Mouse (Mus musculus) CH12.LX (cell line): ENCODE measurements around the gene Olfr1261. TPM values are rescaled to one million over a fixed set of nuclear protein-coding genes. Genes with fewer than 3 reads are reported as not detected.

Source experiments
- DNase-seq: peaks from one replicate; pipeline ENCODE4 v3.0.0-alpha.2; 2013; ENCODE audit errors: extremely low read depth
- H3K27ac ChIP-seq: 2 replicates; pipeline ENCODE4 v1.5.1; 2012; ENCODE audit warnings: low read depth, mild to moderate bottlenecking, control low read depth, moderate library complexity; ENCODE audit not compliant: insufficient read depth
- H3K27me3 ChIP-seq: replicated peaks from 2 replicates; pipeline ENCODE3; 2012; ENCODE audit warnings: inconsistent platforms
- H3K36me3 ChIP-seq, 2 experiments: replicated peaks in 1 of 2; 2 replicates each; pipeline versions ENCODE3 to v1.6.1; 2012; ENCODE audit warnings: inconsistent platforms in 1 of 2, low read length in 1 of 2, mild to moderate bottlenecking in 1 of 2, mixed read lengths in 1 of 2, moderate library complexity in 1 of 2; ENCODE audit not compliant: control insufficient read depth in 1 of 2, insufficient read depth in 1 of 2
- H3K4me1 ChIP-seq, 2 experiments: 2 replicates each; pipeline ENCODE4 v1.6.1; 2012; ENCODE audit warnings: inconsistent platforms in 1 of 2, moderate library complexity in 1 of 2; ENCODE audit not compliant: insufficient read depth in 2 of 2, control insufficient read depth in 1 of 2
- H3K4me2 ChIP-seq: 2 replicates; pipeline ENCODE4 v1.6.1; 2012; ENCODE audit warnings: low read depth, mild to moderate bottlenecking, control low read depth; ENCODE audit not compliant: poor library complexity, insufficient read depth, severe bottlenecking
- H3K4me3 ChIP-seq, 3 experiments: fragments of 150-350 bp in 1 of 3; sonication (generic) in 1 of 3; replicated peaks in 1 of 3; 2 replicates each; pipeline versions ENCODE3 to v1.5.1; 2011 to 2012; ENCODE audit warnings: low read depth in 2 of 3, low read length in 2 of 3, mild to moderate bottlenecking in 2 of 3, moderate library complexity in 2 of 3, control low read depth in 1 of 3, improper control_type of control experiment in 1 of 3, inconsistent platforms in 1 of 3, mixed read lengths in 1 of 3; ENCODE audit not compliant: poor library complexity in 1 of 3
- H3K79me2 ChIP-seq: replicated peaks from 2 replicates; pipeline ENCODE4 v1.6.1; 2012; ENCODE audit warnings: mild to moderate bottlenecking, moderate library complexity; ENCODE audit not compliant: control insufficient read depth, poor library complexity, insufficient read depth, severe bottlenecking; ENCODE audit errors: extremely low read depth
- H3K9ac ChIP-seq: 2 replicates; pipeline ENCODE4 v1.6.1; 2012; ENCODE audit warnings: low read depth, mild to moderate bottlenecking, control low read depth, moderate library complexity; ENCODE audit not compliant: insufficient read depth
- H3K9me3 ChIP-seq: replicated peaks from 2 replicates; pipeline ENCODE3; 2012; ENCODE audit warnings: low read length, inconsistent platforms, mixed read lengths
- BHLHE40 ChIP-seq: IDR thresholded peaks from 2 replicates; pipeline ENCODE4 v1.6.1; 2011; ENCODE audit warnings: mild to moderate bottlenecking, low read depth, low read length, improper control_type of control experiment
- CHD1 ChIP-seq: IDR thresholded peaks from 2 replicates; pipeline ENCODE4 v1.6.1; 2012; ENCODE audit warnings: low read depth, low read length, improper control_type of control experiment, inconsistent platforms
- CTCF ChIP-seq, 2 experiments: IDR thresholded peaks in 1 of 2; conservative IDR thresholded peaks in 1 of 2; 2 replicates each; pipeline ENCODE4 v1.5.1; 2011 to 2012; ENCODE audit warnings: low read depth in 2 of 2, low read length in 2 of 2, improper control_type of control experiment in 1 of 2, inconsistent platforms in 1 of 2, mild to moderate bottlenecking in 1 of 2, moderate library complexity in 1 of 2
- ELF1 ChIP-seq: IDR thresholded peaks from 2 replicates; pipeline ENCODE4 v1.6.1; 2014; ENCODE audit warnings: low read depth, mild to moderate bottlenecking, inconsistent platforms, low read length, improper control_type of control experiment
- EP300 ChIP-seq: IDR thresholded peaks from 2 replicates; pipeline ENCODE4 v1.6.1; 2011; ENCODE audit warnings: low read length, improper control_type of control experiment
- ETS1 ChIP-seq: conservative IDR thresholded peaks from 2 replicates; pipeline ENCODE4 v1.6.1; 2012; ENCODE audit warnings: low read depth, mild to moderate bottlenecking, inconsistent platforms, low read length, improper control_type of control experiment, moderate library complexity
- IRF4 ChIP-seq: IDR thresholded peaks from 2 replicates; pipeline ENCODE4 v1.6.1; 2014; ENCODE audit warnings: low read depth, mild to moderate bottlenecking, inconsistent platforms, low read length, improper control_type of control experiment
- JUN ChIP-seq: IDR thresholded peaks from 2 replicates; pipeline ENCODE4 v1.6.1; 2011; ENCODE audit warnings: low read depth, mild to moderate bottlenecking, low read length, improper control_type of control experiment, moderate library complexity; ENCODE audit not compliant: insufficient read depth
- JUND ChIP-seq: conservative IDR thresholded peaks from 2 replicates; pipeline ENCODE4 v1.6.1; 2011; ENCODE audit warnings: low read depth, low read length, improper control_type of control experiment
- KAT2A ChIP-seq: IDR thresholded peaks from 2 replicates; pipeline ENCODE4 v1.6.1; 2012; ENCODE audit warnings: low read length, improper control_type of control experiment, inconsistent platforms; ENCODE audit not compliant: insufficient replicate concordance
- MAFK ChIP-seq: IDR thresholded peaks from 2 replicates; pipeline ENCODE4 v1.6.1; 2011; ENCODE audit warnings: low read length, improper control_type of control experiment; ENCODE audit not compliant: insufficient replicate concordance
- MAZ ChIP-seq: IDR thresholded peaks from 2 replicates; pipeline ENCODE4 v1.6.1; 2012; ENCODE audit warnings: low read depth, mild to moderate bottlenecking, inconsistent platforms, low read length, improper control_type of control experiment, moderate library complexity
- MXI1 ChIP-seq: IDR thresholded peaks from 2 replicates; pipeline ENCODE4 v1.6.1; 2011; ENCODE audit warnings: mild to moderate bottlenecking, low read depth, low read length, improper control_type of control experiment
- MYC ChIP-seq: IDR thresholded peaks from 2 replicates; pipeline ENCODE4 v1.6.1; 2011; ENCODE audit warnings: low read depth, mild to moderate bottlenecking, improper control_type of control experiment, low read length
- NELFE ChIP-seq: IDR thresholded peaks from 2 replicates; pipeline ENCODE4 v1.6.1; 2011; ENCODE audit warnings: low read depth, low read length, improper control_type of control experiment
- SIN3A ChIP-seq: IDR thresholded peaks from 2 replicates; pipeline ENCODE4 v1.6.1; 2012; ENCODE audit warnings: low read length, improper control_type of control experiment, inconsistent platforms
- SMC3 ChIP-seq: IDR thresholded peaks from 2 replicates; pipeline ENCODE4 v1.6.1; 2011; ENCODE audit warnings: low read depth, low read length, improper control_type of control experiment
- TBP ChIP-seq: conservative IDR thresholded peaks from 2 replicates; pipeline ENCODE4 v1.6.1; 2011; ENCODE audit warnings: low read depth, low read length, improper control_type of control experiment
- TCF12 ChIP-seq: IDR thresholded peaks from 2 replicates; pipeline ENCODE4 v1.6.1; 2014; ENCODE audit warnings: low read depth, mild to moderate bottlenecking, inconsistent platforms, low read length, improper control_type of control experiment
- USF2 ChIP-seq: conservative IDR thresholded peaks from 2 replicates; pipeline ENCODE4 v1.6.1; 2011; ENCODE audit warnings: low read depth, low read length, improper control_type of control experiment
- dilution Hi-C: fragments of 300-500 bp; cut with MboI; formaldehyde crosslinking; loops from 2 replicates; pipeline ENCODE4 v1.14.3; 2020; ENCODE audit warnings: low sequenced_read_pairs; ENCODE audit not compliant: extremely low pct_unique_long_range_greater_than_20kb, extremely low pct_ligation_motif_present
- in situ Hi-C: fragments of 300-500 bp; cut with MboI; formaldehyde crosslinking; loops from 3 replicates; pipeline ENCODE4 v1.14.3; 2019; ENCODE audit warnings: low sequenced_read_pairs, low pct_ligation_motif_present, low pct_unique_long_range_greater_than_20kb, mixed read lengths
- polyA plus RNA-seq: library from polyadenylated mRNA; unstranded; fragments of >175 nt; gene quantifications from 2 replicates; pipeline ENCODE4 v1.2.1, GENCODE M21; 2012; ENCODE audit warnings: low read depth; ENCODE audit not compliant: insufficient read length
- total RNA-seq, 2 experiments: library from RNA; depleted of rRNA; stranded (reverse); fragments of 300-350 nt in 1 of 2; fragments of >200 nt in 1 of 2; gene quantifications; 2 replicates each; pipeline ENCODE4 v1.2.3; 2012 to 2014

Gene Olfr1261
- total and polyA plus RNA-seq, 3 experiments, result not detected

- H3K4me1 ChIP-seq, result peaks cover 0 to 7% of the 10 kb centered on the region in 2 experiments; a peak in 1 of 4 replicates
- no peak within 1 kb of the TSS for H3K9ac ChIP-seq
- dilution Hi-C loops, result no loop called here
- no peak within 1 kb of the TSS for H3K27ac ChIP-seq
- DNase-seq, result no peak
- H3K79me2 ChIP-seq, result no peaks in the 10 kb centered on the region
- no peaks in the 10 kb centered on the region for H3K36me3 ChIP-seq
- no peaks in the 10 kb centered on the region for H3K27me3 ChIP-seq
- H3K9me3 ChIP-seq, result no peaks in the 10 kb centered on the region
- in situ Hi-C loops, result no loop called here
- TF ChIP-seq SMC3, result no peak
- TF ChIP-seq TCF12, result no peak
- no peak for TF ChIP-seq IRF4
- no peak for TF ChIP-seq CTCF (conservative IDR thresholded peaks at IDR 0.05 in 1 of 2, IDR thresholded peaks at IDR 0.05 in 1 of 2; ENCODE audit: low read depth in 2 of 2, low read length in 2 of 2)
- no peak for TF ChIP-seq MXI1
- TF ChIP-seq JUN, result no peak
- TF ChIP-seq ETS1, result no peak
- no peak for TF ChIP-seq MAFK
- no peak for TF ChIP-seq SIN3A
- no peak for TF ChIP-seq MYC
- no peak for TF ChIP-seq NELFE
- TF ChIP-seq KAT2A, result no peak
- TF ChIP-seq JUND, result no peak
- TF ChIP-seq EP300, result no peak
- no peak for TF ChIP-seq CHD1
- TF ChIP-seq TBP, result no peak
- no peak for TF ChIP-seq ELF1
- no peak within 1 kb of the TSS for H3K4me2 ChIP-seq
- no peak within 1 kb of the TSS for H3K4me3 ChIP-seq
Observed at GRCm38 (mm10) chr2:90025477-90025876, 34.5 kb downstream of the Olfr1261 start, which contains the start of gene Olfr1264. Olfr1264 (minus strand) TSS chr2:90025577.

GRCm38 (mm10) chr2:90035037-90035436 is 44.0 kb downstream of the Olfr1261 start, which contains the start of gene Olfr1265:
Olfr1265 (plus strand) TSS chr2:90035337.
- no peak within 1 kb of the TSS for H3K9ac ChIP-seq
- TF ChIP-seq MAZ, result no peak
- TF ChIP-seq BHLHE40, result no peak
- no peak for TF ChIP-seq MAFK
- TF ChIP-seq USF2, result no peak
- TF ChIP-seq IRF4, result no peak
- no peak for TF ChIP-seq ETS1
- no peak for TF ChIP-seq TCF12

More at GRCm38 (mm10) chr2:90035037-90035436, 44.0 kb downstream of the Olfr1261 start, which contains the start of gene Olfr1265:
- Histone ChIP-seq H3K4me3 (no peak within 1 kb of the TSS), H3K36me3 (no peaks in the 10 kb centered on the region), H3K27ac (no peak within 1 kb of the TSS), H3K4me2 (no peak within 1 kb of the TSS), H3K27me3 (no peaks in the 10 kb centered on the region), H3K4me1 (no peaks in the 10 kb centered on the region), H3K79me2 (no peaks in the 10 kb centered on the region), H3K9me3 (no peaks in the 10 kb centered on the region)
- in situ Hi-C loops, result no loop called here
- no peak for DNase-seq
- dilution Hi-C loops, result no loop called here

Other genes starting within 250 kb of the Olfr1261 start
- not detected in 2 replicates for gene Olfr1253, start 234.1 kb upstream of the Olfr1261 start, total RNA-seq (2012; rRNA removed)
- gene Olfr1253, start 234.1 kb upstream of the Olfr1261 start, total RNA-seq (2014; rRNA removed), result not detected in 2 replicates
- gene Olfr1253, start 234.1 kb upstream of the Olfr1261 start, polyA plus RNA-seq, result not detected in 2 replicates
- gene Olfr1254, start 197.6 kb upstream of the Olfr1261 start, total RNA-seq (2012; rRNA removed), result not detected in 2 replicates
- not detected in 2 replicates for gene Olfr1254, start 197.6 kb upstream of the Olfr1261 start, total RNA-seq (2014; rRNA removed)
- gene Olfr1254, start 197.6 kb upstream of the Olfr1261 start, polyA plus RNA-seq, result not detected in 2 replicates
- gene Olfr1255, start 179.2 kb upstream of the Olfr1261 start, total RNA-seq (2012; rRNA removed), result not detected in 2 replicates
- not detected in 2 replicates for gene Olfr1255, start 179.2 kb upstream of the Olfr1261 start, total RNA-seq (2014; rRNA removed)
- not detected in 2 replicates for gene Olfr1255, start 179.2 kb upstream of the Olfr1261 start, polyA plus RNA-seq
- gene Olfr1256, start 149.7 kb upstream of the Olfr1261 start, total RNA-seq (2012; rRNA removed), result not detected in 2 replicates
- not detected in 2 replicates for gene Olfr1256, start 149.7 kb upstream of the Olfr1261 start, total RNA-seq (2014; rRNA removed)
- gene Olfr1256, start 149.7 kb upstream of the Olfr1261 start, polyA plus RNA-seq, result not detected in 2 replicates
- gene Olfr48, start 143.0 kb upstream of the Olfr1261 start, total RNA-seq (2012; rRNA removed), result not detected in 2 replicates
- gene Olfr48, start 143.0 kb upstream of the Olfr1261 start, total RNA-seq (2014; rRNA removed), result not detected in 2 replicates
- gene Olfr48, start 143.0 kb upstream of the Olfr1261 start, polyA plus RNA-seq, result not detected in 2 replicates
- not detected in 2 replicates for gene Olfr1257, start 112.8 kb upstream of the Olfr1261 start, total RNA-seq (2012; rRNA removed)
- gene Olfr1257, start 112.8 kb upstream of the Olfr1261 start, total RNA-seq (2014; rRNA removed), result not detected in 2 replicates
- gene Olfr1257, start 112.8 kb upstream of the Olfr1261 start, polyA plus RNA-seq, result not detected in 2 replicates
- gene Olfr1258, start 63.9 kb upstream of the Olfr1261 start, total RNA-seq (2012; rRNA removed), result not detected in 2 replicates
- not detected in 2 replicates for gene Olfr1258, start 63.9 kb upstream of the Olfr1261 start, total RNA-seq (2014; rRNA removed)
- not detected in 2 replicates for gene Olfr1258, start 63.9 kb upstream of the Olfr1261 start, polyA plus RNA-seq
- gene Olfr1259, start 42.6 kb upstream of the Olfr1261 start, total RNA-seq (2012; rRNA removed), result 0.21 and 0.34 TPM in 2 replicates
- gene Olfr1259, start 42.6 kb upstream of the Olfr1261 start, total RNA-seq (2014; rRNA removed), result not detected in 2 replicates
- not detected in 2 replicates for gene Olfr1259, start 42.6 kb upstream of the Olfr1261 start, polyA plus RNA-seq
- gene Olfr1260, start 16.9 kb upstream of the Olfr1261 start, total RNA-seq (2012; rRNA removed), result not detected in 2 replicates
- not detected in 2 replicates for gene Olfr1260, start 16.9 kb upstream of the Olfr1261 start, total RNA-seq (2014; rRNA removed)
- gene Olfr1260, start 16.9 kb upstream of the Olfr1261 start, polyA plus RNA-seq, result not detected in 2 replicates
- not detected in 2 replicates for gene Olfr1262, start 8.9 kb downstream of the Olfr1261 start, total RNA-seq (2012; rRNA removed)
- not detected in 2 replicates for gene Olfr1262, start 8.9 kb downstream of the Olfr1261 start, total RNA-seq (2014; rRNA removed)
- not detected in 2 replicates for gene Olfr1262, start 8.9 kb downstream of the Olfr1261 start, polyA plus RNA-seq
- not detected in 2 replicates for gene Olfr1263, start 20.9 kb downstream of the Olfr1261 start, total RNA-seq (2012; rRNA removed)
- gene Olfr1263, start 20.9 kb downstream of the Olfr1261 start, total RNA-seq (2014; rRNA removed), result not detected in 2 replicates
- not detected in 2 replicates for gene Olfr1263, start 20.9 kb downstream of the Olfr1261 start, polyA plus RNA-seq
- not detected in 2 replicates for gene Olfr1264, start 34.4 kb downstream of the Olfr1261 start, total RNA-seq (2012; rRNA removed)
- gene Olfr1264, start 34.4 kb downstream of the Olfr1261 start, total RNA-seq (2014; rRNA removed), result not detected in 2 replicates
- gene Olfr1264, start 34.4 kb downstream of the Olfr1261 start, polyA plus RNA-seq, result not detected in 2 replicates
- gene Olfr1265, start 44.1 kb downstream of the Olfr1261 start, total RNA-seq (2012; rRNA removed), result not detected in 2 replicates
- not detected in 2 replicates for gene Olfr1265, start 44.1 kb downstream of the Olfr1261 start, total RNA-seq (2014; rRNA removed)
- gene Olfr1265, start 44.1 kb downstream of the Olfr1261 start, polyA plus RNA-seq, result not detected in 2 replicates
- not detected in 2 replicates for gene Olfr140, start 72.4 kb downstream of the Olfr1261 start, total RNA-seq (2012; rRNA removed)
- not detected in 2 replicates for gene Olfr140, start 72.4 kb downstream of the Olfr1261 start, total RNA-seq (2014; rRNA removed)
- not detected in 2 replicates for gene Olfr140, start 72.4 kb downstream of the Olfr1261 start, polyA plus RNA-seq
- not detected in 2 replicates for gene Olfr1269, start 130.2 kb downstream of the Olfr1261 start, total RNA-seq (2012; rRNA removed)
- gene Olfr1269, start 130.2 kb downstream of the Olfr1261 start, total RNA-seq (2014; rRNA removed), result not detected in 2 replicates
- gene Olfr1269, start 130.2 kb downstream of the Olfr1261 start, polyA plus RNA-seq, result not detected in 2 replicates
- gene Olfr32, start 151.1 kb downstream of the Olfr1261 start, total RNA-seq (2012; rRNA removed), result not detected in 2 replicates
- not detected in 2 replicates for gene Olfr32, start 151.1 kb downstream of the Olfr1261 start, total RNA-seq (2014; rRNA removed)
- gene Olfr32, start 151.1 kb downstream of the Olfr1261 start, polyA plus RNA-seq, result not detected in 2 replicates
- not detected in 2 replicates for gene Olfr1270, start 161.9 kb downstream of the Olfr1261 start, total RNA-seq (2012; rRNA removed)
- not detected in 2 replicates for gene Olfr1270, start 161.9 kb downstream of the Olfr1261 start, total RNA-seq (2014; rRNA removed)
- not detected in 2 replicates for gene Olfr1270, start 161.9 kb downstream of the Olfr1261 start, polyA plus RNA-seq
- not detected in 2 replicates for gene Olfr1506, start 233.3 kb downstream of the Olfr1261 start, total RNA-seq (2012; rRNA removed)
- not detected in 2 replicates for gene Olfr1506, start 233.3 kb downstream of the Olfr1261 start, total RNA-seq (2014; rRNA removed)
- gene Olfr1506, start 233.3 kb downstream of the Olfr1261 start, polyA plus RNA-seq, result not detected in 2 replicates